Mouse (Mus musculus): Measurements from ENCODE around the gene Unc13b.

DNA sequence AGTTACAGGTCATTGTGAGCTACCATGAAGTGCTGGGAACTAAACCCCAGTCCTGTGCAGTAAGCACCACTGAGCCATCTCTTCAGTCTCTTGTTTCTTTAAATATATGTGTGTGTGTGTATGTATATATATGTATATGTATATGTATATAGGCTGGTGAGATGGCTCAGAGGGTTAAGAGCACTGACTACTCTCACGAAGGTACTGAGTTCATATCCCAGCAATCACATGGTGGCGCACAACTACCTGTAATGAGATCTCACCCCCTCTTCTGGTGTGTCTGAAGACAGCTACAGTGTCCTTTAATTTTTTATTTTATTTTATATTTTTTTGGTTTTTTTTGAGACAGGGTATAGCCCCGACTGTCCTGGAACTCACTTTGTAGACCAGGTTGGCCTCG is 6.7 kb downstream of the Unc13b start:
- no peak for TF ChIP-seq CTCF (IDR thresholded peaks at IDR 0.05; ENCODE audit: extremely low read depth, insufficient read depth, insufficient read length, insufficient replicate concordance)
- TF ChIP-seq POLR2A (IDR thresholded peaks at IDR 0.05; ENCODE audit: low read depth, low read length): no peak

All from spleen, adult 2 months (tissue).